Mouse (Mus musculus): ENCODE measurements at regions not wholly inside any gene's neighbourhood (a gene's known extent, or its start where the extent isn't known, plus 50 kb on each side); places are given as distances from the start of the nearest gene placed in this dataset.

GRCm38 (mm10) chr10:23715511-23715910, 71.6 kb downstream of the Rps12 start:
- TF ChIP-seq CTCF (IDR thresholded peaks at IDR 0.05; ENCODE audit: low read depth), result no peak
- TF ChIP-seq EP300 (IDR thresholded peaks at IDR 0.05; ENCODE audit: low read depth), result no peak
